Mouse (Mus musculus): Measurements from ENCODE around the gene Ano6. TPM values are rescaled to one million over a fixed set of nuclear protein-coding genes. Genes with fewer than 3 reads are reported as not detected.

Gene Ano6
- total and polyA plus RNA-seq, 3 experiments: 14.9 to 27.0 (median 18.4) TPM

- Histone ChIP-seq H3K36me3 (replicated peaks in 1 of 2; ENCODE audit: control insufficient read depth in 1 of 2, insufficient read depth in 1 of 2, low read length in 1 of 2) (peaks cover 5 to 31% of the 10 kb centered on the region in 2 experiments), H3K27me3 (replicated peaks) (no peaks in the 10 kb centered on the region), H3K9me3 (replicated peaks; ENCODE audit: low read length) (peaks cover 6% of the 10 kb centered on the region), H3K4me3 (replicated peaks in 1 of 3; ENCODE audit: low read depth in 2 of 3, low read length in 2 of 3, poor library complexity in 1 of 3) (no peak overlapping the region), H3K4me1 (ENCODE audit: control insufficient read depth in 1 of 2, insufficient read depth in 2 of 2) (peaks cover 12 to 67% of the 10 kb centered on the region in 2 experiments), H3K79me2 (replicated peaks; ENCODE audit: control insufficient read depth, extremely low read depth, insufficient read depth, poor library complexity, severe bottlenecking) (no peaks in the 10 kb centered on the region), H3K4me2 (ENCODE audit: insufficient read depth, low read depth, poor library complexity, severe bottlenecking) (no peak overlapping the region), H3K27ac (ENCODE audit: insufficient read depth, low read depth) (no peak overlapping the region), H3K9ac (ENCODE audit: insufficient read depth, low read depth) (no peak overlapping the region)
- dilution Hi-C loops (cut with MboI; ENCODE audit: extremely low pct_ligation_motif_present, extremely low pct_unique_long_range_greater_than_20kb, low sequenced_read_pairs) (no loop called here), in situ Hi-C loops (cut with MboI; ENCODE audit: low pct_ligation_motif_present, low pct_unique_long_range_greater_than_20kb, low sequenced_read_pairs) (no loop called here)
- TF ChIP-seq ELF1 (IDR thresholded peaks at IDR 0.05; ENCODE audit: low read depth, low read length) (no peak), NRF1 (IDR thresholded peaks at IDR 0.05; ENCODE audit: low read depth, low read length) (no peak), JUN (IDR thresholded peaks at IDR 0.05; ENCODE audit: insufficient read depth, low read depth, low read length) (no peak), USF1 (IDR thresholded peaks at IDR 0.05; ENCODE audit: low read depth, low read length) (no peak), TBP (conservative IDR thresholded peaks at IDR 0.05; ENCODE audit: low read depth, low read length) (no peak), MYC (IDR thresholded peaks at IDR 0.05; ENCODE audit: low read depth, low read length) (no peak), PAX5 (IDR thresholded peaks at IDR 0.05; ENCODE audit: low read length) (no peak), SMC3 (IDR thresholded peaks at IDR 0.05; ENCODE audit: low read depth, low read length) (no peak), CHD1 (IDR thresholded peaks at IDR 0.05; ENCODE audit: low read depth, low read length) (no peak), MAFK (IDR thresholded peaks at IDR 0.05; ENCODE audit: insufficient replicate concordance, low read length) (no peak), CHD2 (IDR thresholded peaks at IDR 0.05; ENCODE audit: low read length) (no peak), ZKSCAN1 (IDR thresholded peaks at IDR 0.05; ENCODE audit: borderline replicate concordance, low read depth, low read length) (no peak), POLR2AphosphoS2 (IDR thresholded peaks at IDR 0.05; ENCODE audit: low read depth, low read length) (no peak)
- DNase-seq (ENCODE audit: extremely low read depth): no peak
Measured at GRCm38 (mm10) chr15:95890368-95890767, 99.7 kb downstream of the Ano6 start.

- H3K36me3 ChIP-seq (replicated peaks in 1 of 2; ENCODE audit: control insufficient read depth in 1 of 2, insufficient read depth in 1 of 2, low read length in 1 of 2): peaks cover 7 to 40% of the 10 kb centered on the region in 2 experiments
- H3K9me3 ChIP-seq (replicated peaks; ENCODE audit: low read length): peaks cover 6% of the 10 kb centered on the region
- in situ Hi-C loops (cut with MboI; ENCODE audit: low pct_ligation_motif_present, low pct_unique_long_range_greater_than_20kb, low sequenced_read_pairs) (no loop called here), dilution Hi-C loops (cut with MboI; ENCODE audit: extremely low pct_ligation_motif_present, extremely low pct_unique_long_range_greater_than_20kb, low sequenced_read_pairs) (no loop called here)
- no peak for DNase-seq (ENCODE audit: extremely low read depth)
- H3K27me3 ChIP-seq (replicated peaks): no peaks in the 10 kb centered on the region
- TF ChIP-seq ZNF384 (IDR thresholded peaks at IDR 0.05; ENCODE audit: low read depth, low read length): no peak
- TF ChIP-seq JUN (IDR thresholded peaks at IDR 0.05; ENCODE audit: insufficient read depth, low read depth, low read length): no peak
- no peak for TF ChIP-seq SMC3 (IDR thresholded peaks at IDR 0.05; ENCODE audit: low read depth, low read length)
- TF ChIP-seq ZC3H11A (IDR thresholded peaks at IDR 0.05; ENCODE audit: low read depth, low read length): no peak
- H3K4me1 ChIP-seq (ENCODE audit: control insufficient read depth in 1 of 2, insufficient read depth in 2 of 2): peaks cover 10 to 51% of the 10 kb centered on the region in 2 experiments
- no peak overlapping the region for H3K4me2 ChIP-seq (ENCODE audit: insufficient read depth, low read depth, poor library complexity, severe bottlenecking)
- H3K79me2 ChIP-seq (replicated peaks; ENCODE audit: control insufficient read depth, extremely low read depth, insufficient read depth, poor library complexity, severe bottlenecking): no peaks in the 10 kb centered on the region
- H3K9ac ChIP-seq (ENCODE audit: insufficient read depth, low read depth): no peak overlapping the region
- no peak overlapping the region for H3K27ac ChIP-seq (ENCODE audit: insufficient read depth, low read depth)
- no peak overlapping the region for H3K4me3 ChIP-seq (replicated peaks in 1 of 3; ENCODE audit: low read depth in 2 of 3, low read length in 2 of 3, poor library complexity in 1 of 3)
Measured at GRCm38 (mm10) chr15:95892171-95892570, 101.5 kb downstream of the Ano6 start.

Data from CH12.LX (cell line).